Mouse (Mus musculus) liver, adult 2 months (tissue): ENCODE measurements around the gene Nbr1. TPM values are rescaled to one million over a fixed set of nuclear protein-coding genes. Genes with fewer than 3 reads are reported as not detected.
"Not testable (repeated sequence)": the region's sequence is repeated elsewhere in the genome, so short reads cannot be mapped to it uniquely, and the experiment has no call there.

ENCODE experiments used
- DNase-seq: peaks from one replicate; pipeline ENCODE4 v3.0.0-alpha.2; 2011; ENCODE audit warnings: low read depth, low spot score; ENCODE audit errors: extremely low read depth
- H3K27ac ChIP-seq: fragments of 200-500 bp; replicated peaks from 2 replicates; pipeline ENCODE4 v1.5.1; 2012; ENCODE audit warnings: low read depth, mild to moderate bottlenecking, control low read depth, inconsistent platforms, low read length; ENCODE audit not compliant: insufficient read depth
- H3K27me3 ChIP-seq: fragments of 200-500 bp; 2 replicates; pipeline ENCODE4 v1.6.1; 2012; ENCODE audit warnings: mild to moderate bottlenecking, moderate library complexity, low read length, inconsistent platforms; ENCODE audit not compliant: control insufficient read depth, insufficient read depth
- H3K36me3 ChIP-seq: fragments of 200-500 bp; 2 replicates; pipeline ENCODE4 v1.6.1; 2012; ENCODE audit warnings: low read length, inconsistent platforms; ENCODE audit not compliant: control insufficient read depth, insufficient read depth
- H3K4me1 ChIP-seq: fragments of 200-500 bp; 2 replicates; pipeline ENCODE4 v1.6.1; 2011; ENCODE audit warnings: low read length; ENCODE audit not compliant: control insufficient read depth, insufficient read depth
- H3K4me3 ChIP-seq: fragments of 200-500 bp; 2 replicates; pipeline ENCODE4 v1.5.1; 2011; ENCODE audit warnings: low read depth, mild to moderate bottlenecking, control low read depth, low read length, moderate library complexity; ENCODE audit not compliant: insufficient read depth
- H3K79me2 ChIP-seq: fragments of 200-500 bp; 2 replicates; pipeline ENCODE4 v1.6.1; 2012; ENCODE audit warnings: inconsistent platforms, mild to moderate bottlenecking, low read length, moderate library complexity; ENCODE audit not compliant: control insufficient read depth, insufficient read depth
- H3K9ac ChIP-seq: fragments of 200-500 bp; 2 replicates; pipeline ENCODE4 v1.6.1; 2012; ENCODE audit warnings: low read depth, mild to moderate bottlenecking, control low read depth, inconsistent platforms, low read length
- CTCF ChIP-seq: fragments of 200-500 bp; IDR thresholded peaks from 2 replicates; pipeline ENCODE4 v1.5.1; 2011; ENCODE audit warnings: low read depth, low read length, control low read depth
- POLR2A ChIP-seq: fragments of 200-500 bp; IDR thresholded peaks from 2 replicates; pipeline ENCODE4 v1.6.1; 2011; ENCODE audit warnings: low read length, control low read depth; ENCODE audit not compliant: insufficient read depth; ENCODE audit errors: extremely low read depth
- WGBS: fragments of 180-500 bp; shearing (Covaris S2); methylation state at CpG from one replicate; pipeline ENCODE4 v1.1.7; 2018; 5-methylcytosine and 5-hydroxymethylcytosine counted together
- polyA plus RNA-seq: library from polyadenylated mRNA; depleted of rRNA; stranded (reverse); fragments of >200 nt; gene quantifications from 2 replicates; pipeline ENCODE4 v1.2.3, GENCODE M21; 2012
- total RNA-seq: library from RNA; depleted of rRNA; stranded (reverse); fragments of >200 nt; gene quantifications from 2 replicates; pipeline ENCODE4 v1.2.3, GENCODE M21; 2014

The Nbr1 gene
- total and polyA plus RNA-seq, 2 experiments: 141 to 211 TPM

DNA sequence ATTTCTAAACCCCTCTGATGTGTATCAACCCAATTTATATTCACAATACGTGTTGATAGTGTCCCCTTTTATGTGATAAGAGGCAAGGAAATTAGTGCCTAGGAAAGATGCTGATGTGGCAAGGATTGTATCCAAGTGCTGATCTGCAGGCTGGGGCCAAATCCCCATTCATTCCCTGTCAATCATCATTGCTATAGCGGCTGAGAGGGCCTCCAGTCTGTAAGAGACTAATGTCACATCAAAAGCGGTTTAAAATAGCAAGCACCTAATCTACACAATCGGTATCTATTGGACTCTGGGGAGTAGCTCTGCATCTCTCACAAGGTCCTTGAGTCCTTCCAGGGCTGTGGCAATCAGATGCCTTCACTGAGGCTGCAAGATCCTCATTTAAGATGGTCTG, 62.2 kb downstream of the Nbr1 start:
- WGBS: 84% methylated on average over 4 of the region's 4 CpGs

GRCm38 (mm10) chr11:101615380-101615779, 63.4 kb downstream of the Nbr1 start:
- Histone ChIP-seq H3K4me1 (no peaks in the 10 kb centered on the region), H3K27me3 (peaks cover 3% of the 10 kb centered on the region; the same call in 1 of the 2 replicates), H3K79me2 (no peaks in the 10 kb centered on the region), H3K27ac (no peak overlapping the region), H3K9ac (no peak overlapping the region), H3K4me3 (no peak overlapping the region), H3K36me3 (no peaks in the 10 kb centered on the region)
- no peak for TF ChIP-seq POLR2A
- TF ChIP-seq CTCF: no peak
- DNase-seq: no peak
- 70% methylated on average over 6 of the region's 6 CpGs for WGBS

More for the DNA sequence above, 62.2 kb downstream of the Nbr1 start:
- TF ChIP-seq POLR2A (no peak), CTCF (no peak)
- H3K4me3 ChIP-seq: no peak overlapping the region
- H3K27me3 ChIP-seq: peaks cover 3% of the 10 kb centered on the region; the same call in 1 of the 2 replicates
- no peaks in the 10 kb centered on the region for H3K4me1 ChIP-seq
- H3K36me3 ChIP-seq: no peaks in the 10 kb centered on the region
- no peaks in the 10 kb centered on the region for H3K79me2 ChIP-seq
- no peak for DNase-seq
- H3K27ac ChIP-seq: no peak overlapping the region
- H3K9ac ChIP-seq: no peak overlapping the region

GRCm38 (mm10) chr11:101616104-101616503, 64.2 kb downstream of the Nbr1 start:
- no peak for TF ChIP-seq POLR2A
- TF ChIP-seq CTCF: no peak
- peaks cover 3% of the 10 kb centered on the region; the same call in 1 of the 2 replicates for H3K27me3 ChIP-seq
- H3K79me2 ChIP-seq: no peaks in the 10 kb centered on the region
- no peaks in the 10 kb centered on the region for H3K4me1 ChIP-seq
- DNase-seq: no peak
- H3K9ac ChIP-seq: no peak overlapping the region
- no peak overlapping the region for H3K27ac ChIP-seq
- H3K36me3 ChIP-seq: no peaks in the 10 kb centered on the region
- 92% methylated on average over 8 of the region's 8 CpGs for WGBS
- no peak overlapping the region for H3K4me3 ChIP-seq

DNA sequence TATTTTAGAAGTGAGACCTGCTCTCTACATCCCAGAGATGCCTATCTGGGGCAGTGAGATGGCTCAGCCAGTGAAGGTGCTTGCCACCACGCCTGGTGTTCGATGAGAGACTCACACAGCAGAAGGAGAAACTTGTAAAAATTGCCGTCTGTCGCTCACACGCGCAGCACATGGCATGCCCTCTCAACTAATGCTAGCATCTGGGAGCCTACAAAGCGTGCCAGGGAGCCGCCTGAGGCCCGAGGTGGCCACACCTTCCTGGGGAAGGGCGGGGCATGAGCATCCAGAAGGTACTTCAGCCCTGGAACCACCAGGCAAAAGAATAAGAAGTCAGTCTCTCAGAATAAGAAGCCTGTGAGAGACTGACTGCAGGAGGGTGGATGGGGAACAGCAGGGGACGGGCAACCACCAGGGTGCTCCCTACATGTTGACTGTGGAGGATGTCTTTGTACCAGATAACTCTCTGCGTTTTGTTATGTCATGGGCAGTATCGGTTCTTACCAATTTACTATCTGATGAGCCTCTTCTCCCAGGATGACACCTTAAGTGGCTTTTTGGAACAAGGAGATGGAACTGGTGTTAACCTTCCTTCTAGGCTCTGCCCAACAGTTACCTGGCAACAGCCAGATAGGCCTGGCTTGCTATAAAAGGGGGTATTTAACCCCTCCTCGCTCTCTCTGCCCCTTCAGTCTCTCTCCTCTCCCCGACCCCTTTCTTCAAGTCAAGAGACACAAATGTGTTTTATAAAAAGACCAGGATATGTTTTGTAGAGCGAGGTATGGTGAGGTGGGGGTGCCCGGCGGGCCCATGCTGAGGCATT, 65.2 kb downstream of the Nbr1 start:
- Histone ChIP-seq H3K36me3 (no peaks in the 10 kb centered on the region), H3K4me1 (no peaks in the 10 kb centered on the region), H3K4me3 (no peak overlapping the region), H3K79me2 (no peaks in the 10 kb centered on the region), H3K27ac (no peak overlapping the region), H3K9ac (no peak overlapping the region), H3K27me3 (peaks cover 3% of the 10 kb centered on the region; the same call in 1 of the 2 replicates)
- DNase-seq: no peak
- 34% methylated on average over 18 of the region's 18 CpGs for WGBS
- no peak for TF ChIP-seq CTCF
- no peak for TF ChIP-seq POLR2A

- no peaks in the 10 kb centered on the region for H3K79me2 ChIP-seq
- 23% methylated on average over 8 of the region's 8 CpGs for WGBS
- no peak overlapping the region for H3K9ac ChIP-seq
- no peak overlapping the region for H3K4me3 ChIP-seq
- TF ChIP-seq POLR2A: no peak
- no peak for TF ChIP-seq CTCF
- no peak for DNase-seq
- no peak overlapping the region for H3K27ac ChIP-seq
- H3K36me3 ChIP-seq: no peaks in the 10 kb centered on the region
- 0 out of 2 replicates have a peak, but pooled peaks cover 2% of the 10 kb centered on the region for H3K4me1 ChIP-seq
- H3K27me3 ChIP-seq: peaks cover 3% of the 10 kb centered on the region; the same call in 1 of the 2 replicates
Measured at GRCm38 (mm10) chr11:101617849-101618248, 65.9 kb downstream of the Nbr1 start.

DNA sequence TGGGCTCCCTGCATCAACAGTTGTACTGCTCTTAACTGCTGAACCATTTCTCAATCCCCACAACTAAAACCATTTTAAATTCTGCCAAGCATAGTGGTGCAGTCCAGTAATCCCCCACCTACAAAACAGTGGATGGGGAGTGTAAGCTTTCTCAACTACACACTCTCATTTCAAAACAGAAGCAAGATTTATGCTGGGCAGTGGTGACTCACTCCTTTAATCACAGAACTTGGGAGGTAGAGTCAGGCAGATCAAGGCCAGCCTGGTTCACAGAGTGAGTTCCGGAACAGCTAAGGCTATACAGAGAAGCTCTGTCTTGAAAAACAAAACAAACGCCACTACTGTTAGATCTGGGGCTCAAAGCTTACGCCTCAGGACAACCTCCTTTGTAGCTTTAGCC, 66.6 kb downstream of the Nbr1 start:
- Histone ChIP-seq H3K4me1 (0 out of 2 replicates have a peak, but pooled peaks cover 2% of the 10 kb centered on the region), H3K27me3 (peaks cover 3% of the 10 kb centered on the region; the same call in 1 of the 2 replicates), H3K79me2 (no peaks in the 10 kb centered on the region), H3K4me3 (no peak overlapping the region), H3K9ac (no peak overlapping the region), H3K36me3 (no peaks in the 10 kb centered on the region), H3K27ac (no peak overlapping the region)
- 80% methylated on average over 3 of the region's 3 CpGs for WGBS
- TF ChIP-seq CTCF: no peak
- no peak for DNase-seq

DNA sequence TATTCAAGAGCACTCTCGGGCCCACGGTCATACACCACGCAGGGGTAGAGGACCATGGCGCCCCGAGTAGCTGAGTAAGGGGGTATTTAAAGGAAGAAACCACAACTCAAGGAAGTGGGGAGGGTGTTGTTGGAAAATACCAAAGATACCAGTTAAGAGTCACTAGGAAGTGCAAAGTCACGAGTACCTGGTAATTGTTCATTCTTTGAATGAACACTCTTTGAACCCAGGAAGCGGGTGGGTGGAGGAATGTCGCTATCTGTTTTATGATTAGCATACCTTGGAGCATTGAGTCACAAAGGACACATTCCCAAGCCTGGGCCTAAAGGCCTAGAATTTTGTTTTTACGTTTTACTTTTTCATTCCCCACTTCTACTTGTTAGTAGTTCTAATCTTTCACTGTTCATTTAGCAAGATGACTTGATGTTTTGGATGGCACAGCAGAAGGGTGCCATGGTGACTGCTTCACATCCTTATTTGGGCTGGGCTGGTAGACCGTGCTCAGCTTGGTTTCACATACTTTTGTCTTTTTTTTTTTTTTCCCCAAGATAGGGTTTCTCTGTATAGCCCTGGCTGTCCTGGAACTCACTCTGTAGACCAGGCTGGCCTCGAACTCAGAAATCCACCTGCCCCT, 68.2 kb downstream of the Nbr1 start:
- not testable (repeated sequence) for H3K36me3 ChIP-seq, H3K79me2 ChIP-seq, H3K9ac ChIP-seq, H3K27me3 ChIP-seq, H3K4me1 ChIP-seq, DNase-seq, H3K27ac ChIP-seq, H3K4me3 ChIP-seq
- 91% methylated on average over 11 of the region's 11 CpGs for WGBS
